Mouse (Mus musculus): ENCODE measurements around the gene Kcne2.

The Kcne2 gene

GRCm38 (mm10) chr16:92309126-92309525 is 16.9 kb downstream of the Kcne2 start:
- no peak for DNase-seq (ENCODE audit: inconsistent ontology term)

- DNase-seq (ENCODE audit: inconsistent ontology term), result peak; percentile 60
Measured at GRCm38 (mm10) chr16:92313953-92314741, 22.0 kb downstream of the Kcne2 start.

DNA sequence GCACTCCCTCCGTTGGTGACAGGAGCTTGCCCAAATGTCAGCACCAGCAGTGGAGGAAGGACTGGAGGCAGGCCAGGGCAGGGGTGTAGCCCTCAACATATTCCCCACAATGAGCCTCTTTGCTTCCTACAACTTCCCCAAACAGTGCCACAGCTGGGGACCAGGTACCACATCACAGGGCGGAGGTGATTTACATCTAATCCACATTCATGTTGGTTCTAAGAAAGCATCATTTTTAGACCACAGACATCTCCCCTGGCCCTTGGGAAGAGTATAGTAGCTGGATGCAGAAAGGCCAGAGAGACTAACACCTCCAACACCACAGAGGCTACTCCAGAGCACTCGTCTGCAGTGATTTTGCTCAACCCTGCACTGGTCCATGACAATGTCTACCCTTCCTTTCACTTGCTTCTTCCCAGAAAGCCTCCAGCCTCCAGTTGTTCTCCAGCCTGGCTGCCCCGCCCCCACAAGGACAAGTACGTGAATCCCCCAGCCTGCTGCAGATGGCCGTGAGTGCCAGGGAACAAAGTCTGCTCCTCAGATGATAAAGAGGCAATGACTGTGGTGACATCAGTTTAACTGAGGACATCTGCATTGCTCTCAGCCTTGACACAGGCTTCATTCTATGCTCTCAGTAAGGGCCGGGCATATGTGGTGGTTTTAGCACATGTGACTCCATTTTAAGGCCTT is 24.0 kb downstream of the Kcne2 start:
- no peak for DNase-seq (ENCODE audit: inconsistent ontology term)

DNA sequence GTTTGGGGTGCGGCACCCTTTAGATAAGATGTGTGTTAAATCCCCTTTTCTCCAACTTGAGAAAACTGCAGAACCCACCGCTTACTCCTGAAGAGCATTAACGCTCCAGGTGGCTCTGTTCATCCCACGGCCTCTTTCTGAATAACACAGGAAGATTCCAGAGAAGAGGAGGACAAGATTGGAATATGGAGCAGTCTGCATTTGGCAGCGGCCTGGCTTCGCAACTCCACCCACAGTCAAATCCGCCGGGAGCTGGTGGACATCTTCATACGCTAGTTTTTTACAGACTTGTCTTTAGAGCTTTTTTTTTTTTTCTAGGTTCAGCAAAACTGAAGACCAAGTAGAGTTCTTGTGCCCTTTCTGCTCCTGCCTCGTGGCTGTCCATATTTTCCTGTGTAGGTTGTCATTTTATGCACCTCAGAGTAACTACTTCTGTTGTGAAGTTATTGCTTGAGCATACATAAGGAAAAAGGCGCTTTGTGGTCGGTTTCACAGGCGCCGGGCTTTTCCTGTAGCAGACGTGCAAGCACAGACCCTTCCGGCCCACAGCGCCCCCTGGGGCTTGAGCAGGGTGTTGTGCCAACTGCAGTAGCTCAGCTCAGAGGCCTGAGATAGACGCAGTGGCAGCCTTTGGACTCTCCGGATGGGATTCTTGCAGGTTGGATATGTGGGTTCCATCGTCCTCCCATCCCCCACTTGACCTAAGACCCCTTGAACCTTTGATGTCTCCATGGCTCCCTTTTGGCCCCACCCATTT is 27.3 kb downstream of the Kcne2 start:
- DNase-seq (ENCODE audit: inconsistent ontology term), result no peak

DNA sequence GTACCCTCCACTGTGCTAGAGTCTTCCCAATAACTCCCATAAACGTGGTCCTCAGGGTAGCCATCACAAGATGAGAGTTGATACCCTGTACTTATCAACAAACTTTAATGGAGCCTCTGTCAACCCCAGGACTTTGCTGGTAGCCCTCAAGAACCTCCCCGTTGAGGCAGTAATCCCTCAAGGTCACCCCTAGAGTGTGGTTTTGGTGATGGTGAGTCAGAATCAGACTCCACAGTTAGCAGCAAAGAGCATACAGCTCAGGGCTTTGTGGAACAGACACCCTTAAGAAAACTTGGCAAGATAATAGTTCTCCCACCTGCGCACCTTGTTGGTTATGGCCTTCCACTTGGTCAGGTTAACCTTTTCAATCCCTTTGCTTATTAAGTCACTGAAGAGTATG is 28.2 kb downstream of the Kcne2 start:
- DNase-seq (ENCODE audit: inconsistent ontology term), result no peak

DNA sequence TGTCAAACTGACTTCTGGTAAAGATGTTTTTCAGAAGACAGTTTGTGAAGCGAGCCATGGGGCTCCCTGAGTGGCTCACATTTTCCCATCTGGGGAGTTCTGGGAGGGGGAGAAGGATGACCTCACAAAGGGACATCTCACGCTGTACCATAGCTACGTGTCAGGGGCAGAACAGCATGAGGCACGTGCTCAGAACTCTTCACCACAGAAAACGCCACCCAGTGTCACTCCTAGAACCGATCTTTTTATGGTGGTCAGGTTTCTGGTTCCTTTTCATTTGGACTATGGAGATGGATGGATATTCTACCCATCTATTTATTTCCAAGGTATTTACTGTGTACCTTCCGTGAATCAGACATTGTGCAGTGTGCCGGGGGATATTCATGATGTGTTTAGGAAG is 29.2 kb downstream of the Kcne2 start, which contains the start of gene Fam243:
Gene Fam243 (minus strand): TSS at position 101 of the 400 bp plus-strand sequence.
- DNase-seq (ENCODE audit: inconsistent ontology term), result no peak

DNA sequence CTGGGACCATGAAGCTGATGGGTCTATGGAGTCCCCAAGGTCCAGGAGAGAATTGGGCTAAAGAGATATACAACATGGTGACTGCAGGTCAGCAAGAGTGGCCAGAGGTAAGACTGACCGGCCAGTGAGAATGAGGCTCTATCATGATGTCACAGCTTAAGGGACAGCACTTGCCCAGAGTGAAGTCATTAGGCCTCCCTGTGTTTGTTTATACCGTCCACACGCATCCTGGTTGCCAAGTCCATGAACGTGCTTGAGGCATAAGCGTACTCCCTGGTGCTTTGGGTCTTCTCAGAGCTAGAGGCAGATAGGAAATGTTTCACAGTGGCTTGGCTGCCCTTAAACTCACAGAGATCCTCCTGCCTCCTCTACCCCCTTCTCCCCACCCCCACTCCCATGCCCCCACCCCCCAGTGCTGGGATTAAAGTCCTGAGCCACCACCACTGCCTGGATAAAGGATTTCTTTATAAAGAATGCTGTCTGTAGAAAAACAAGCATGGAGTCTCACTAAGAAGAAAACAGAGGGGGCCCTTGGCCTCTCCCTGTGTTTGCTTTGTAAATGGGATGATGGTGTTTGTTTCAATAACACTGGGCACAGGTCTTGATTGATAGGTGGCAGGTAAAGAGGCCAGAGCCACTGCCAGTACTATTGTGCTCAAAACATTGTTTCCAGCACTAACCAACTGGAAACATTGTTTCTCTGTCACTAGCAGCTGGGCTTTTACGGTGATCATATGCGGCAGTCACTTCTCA is 32.3 kb downstream of the Kcne2 start:
- DNase-seq (ENCODE audit: inconsistent ontology term), result no peak

DNA sequence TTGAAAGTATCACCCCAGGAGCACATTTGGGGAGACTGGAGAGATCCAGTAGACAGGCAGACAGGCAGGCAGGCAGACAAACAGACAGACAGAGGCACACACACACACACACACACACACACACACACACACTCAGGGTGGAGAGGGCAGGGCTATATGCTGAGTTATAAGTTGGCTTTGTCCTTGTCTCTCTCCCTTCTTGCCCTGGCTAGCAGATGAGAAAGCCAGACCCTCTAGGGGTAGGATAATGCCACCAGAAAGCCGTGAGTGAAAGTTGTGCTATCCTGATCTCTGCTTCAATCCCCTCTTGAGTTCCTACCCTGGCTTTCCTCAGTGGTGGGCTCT is 32.8 kb downstream of the Kcne2 start:
- DNase-seq (ENCODE audit: inconsistent ontology term), result no peak

- DNase-seq (ENCODE audit: inconsistent ontology term), result no peak
Measured at GRCm38 (mm10) chr16:92327911-92328310, 35.7 kb downstream of the Kcne2 start.

DNA sequence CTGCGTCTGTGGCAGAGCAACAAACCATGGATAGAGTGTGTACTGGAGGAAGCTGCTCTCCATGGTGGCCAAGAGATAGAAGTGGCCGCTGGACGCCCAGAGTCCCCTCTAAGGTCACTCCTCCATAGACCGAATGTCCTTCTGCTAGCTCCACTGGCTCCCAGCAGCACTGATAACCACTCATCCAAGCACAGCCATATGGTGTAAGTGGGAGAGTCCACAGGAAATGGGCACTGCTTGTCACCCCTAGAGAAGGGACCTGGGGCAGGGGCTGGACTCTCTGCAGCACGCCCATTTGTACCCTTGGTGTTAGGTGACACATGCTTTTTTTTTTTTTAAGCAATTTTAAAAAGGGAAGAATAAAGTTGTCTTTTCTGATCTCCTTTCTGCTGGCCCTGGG is 38.8 kb downstream of the Kcne2 start:
- DNase-seq (ENCODE audit: inconsistent ontology term), result no peak

- no peak for DNase-seq (ENCODE audit: inconsistent ontology term)
Measured at GRCm38 (mm10) chr16:92334600-92334999, 42.4 kb downstream of the Kcne2 start.

- peak; percentile 75 for DNase-seq (ENCODE audit: inconsistent ontology term)
Measured at GRCm38 (mm10) chr16:92336280-92336679, 44.1 kb downstream of the Kcne2 start.

- peak; percentile 77 for DNase-seq (ENCODE audit: inconsistent ontology term)
Measured at GRCm38 (mm10) chr16:92340612-92341511, 48.7 kb downstream of the Kcne2 start.

DNA sequence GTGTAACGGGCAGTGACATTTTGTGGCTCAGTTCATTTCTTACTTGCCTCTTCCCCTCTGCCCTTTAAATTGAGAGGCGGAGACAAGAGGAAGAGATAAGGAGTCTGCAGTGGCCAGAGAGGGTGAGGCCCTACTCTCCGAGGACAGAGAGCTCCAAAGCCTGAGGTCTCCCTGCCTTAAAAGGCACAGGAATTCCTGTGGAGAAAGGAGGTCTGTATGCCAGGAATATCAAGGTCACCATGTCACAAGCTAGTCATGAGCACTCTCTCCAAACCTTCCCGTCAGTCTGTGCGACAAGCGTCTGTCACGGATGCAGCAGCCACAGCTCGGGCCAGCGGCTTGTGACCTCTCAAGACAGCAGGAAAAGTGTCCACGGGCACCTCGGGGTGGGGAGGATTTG is 53.0 kb downstream of the Kcne2 start:
- DNase-seq (ENCODE audit: inconsistent ontology term), result no peak

DNA sequence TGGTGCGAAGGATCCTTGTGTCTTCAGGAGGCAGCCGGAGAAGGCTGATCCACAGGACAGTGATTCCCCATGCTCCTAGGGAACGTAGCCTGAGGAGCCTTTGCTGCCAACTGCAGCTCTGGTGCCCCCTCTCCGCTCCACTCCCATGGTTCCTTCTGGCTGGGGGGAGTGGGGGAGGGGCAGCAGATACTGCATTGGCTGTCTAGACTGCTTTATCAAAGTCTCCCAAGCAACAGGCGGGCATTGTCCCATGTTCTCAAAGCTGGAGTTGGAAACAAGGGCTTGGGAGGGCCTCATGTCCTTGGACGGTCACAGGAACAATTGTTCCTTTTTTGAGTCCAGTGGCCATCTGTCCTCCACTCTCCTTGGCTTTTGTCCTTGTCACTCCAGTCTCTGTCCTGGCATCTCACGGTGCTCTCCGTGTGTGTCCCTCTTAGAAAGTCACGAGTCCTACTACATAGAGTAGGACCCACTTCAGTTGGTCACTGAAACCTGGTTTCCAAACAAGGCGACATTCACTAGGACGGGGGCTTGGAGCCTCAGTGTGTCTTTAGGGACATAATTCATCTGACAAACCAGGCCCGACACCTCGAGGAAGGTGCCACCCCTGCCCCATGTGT is 54.2 kb downstream of the Kcne2 start:
- DNase-seq (ENCODE audit: inconsistent ontology term), result no peak

Measured in Muller cell, postnatal 12 days (primary cell).